Mouse (Mus musculus) hindbrain, embryonic 16.5 days (tissue): ENCODE results near the gene Rabep2. TPM values are rescaled to one million over a fixed set of nuclear protein-coding genes. Genes with fewer than 3 reads are reported as not detected.
"Not testable (repeated sequence)": the region's sequence is repeated elsewhere in the genome, so short reads cannot be mapped to it uniquely, and the experiment has no call there.

Experiments
- ATAC-seq: fragments of 200-750 bp; cut with Nextera tagmentation; 2 replicates; pipeline ENCODE4 v1.8.0; 2017; ENCODE audit warnings: moderate TSS enrichment, moderate library complexity
- H3K27ac ChIP-seq: fragments of 300-500 bp; sonication (generic); 2 replicates; pipeline ENCODE4 v1.5.1; 2014; ENCODE audit warnings: low read depth, mild to moderate bottlenecking, control low read depth, low read length, moderate library complexity
- H3K27me3 ChIP-seq: fragments of 300-500 bp; sonication (generic); replicated peaks from 2 replicates; pipeline ENCODE4 v1.6.1; 2014; ENCODE audit warnings: low read length; ENCODE audit not compliant: control insufficient read depth, insufficient read depth
- H3K36me3 ChIP-seq: fragments of 300-500 bp; sonication (generic); 2 replicates; pipeline ENCODE4 v1.6.1; 2014; ENCODE audit warnings: mild to moderate bottlenecking, low read length, moderate library complexity, mixed read lengths; ENCODE audit not compliant: control insufficient read depth, insufficient read depth
- H3K4me1 ChIP-seq: fragments of 300-500 bp; sonication (generic); 2 replicates; pipeline ENCODE4 v1.6.1; 2014; ENCODE audit warnings: low read depth, low read length; ENCODE audit not compliant: control insufficient read depth, insufficient read depth
- H3K4me2 ChIP-seq: fragments of 300-500 bp; sonication (generic); 2 replicates; pipeline ENCODE4 v1.6.1; 2014; ENCODE audit warnings: mild to moderate bottlenecking, low read length, control low read depth, moderate library complexity
- H3K4me3 ChIP-seq: fragments of 300-500 bp; sonication (generic); 2 replicates; pipeline ENCODE4 v1.5.1; 2014; ENCODE audit warnings: mild to moderate bottlenecking, low read length, control low read depth, moderate library complexity
- H3K9ac ChIP-seq: fragments of 300-500 bp; sonication (generic); 2 replicates; pipeline ENCODE4 v1.6.1; 2014; ENCODE audit warnings: low read depth, mild to moderate bottlenecking, control low read depth, low read length, moderate library complexity
- H3K9me3 ChIP-seq: fragments of 300-500 bp; sonication (generic); 2 replicates; pipeline ENCODE4 v1.6.1; 2014; ENCODE audit warnings: mild to moderate bottlenecking, low read length, moderate library complexity; ENCODE audit not compliant: control insufficient read depth
- WGBS: fragments of 180-500 bp; shearing (Covaris S2); extraction: QIAGEN DNeasy Blood & Tissue Kit; methylation state at CpG from one replicate; pipeline ENCODE4 v1.1.7; 2014; 5-methylcytosine and 5-hydroxymethylcytosine counted together
- polyA plus RNA-seq: library from polyadenylated mRNA; unstranded; fragments of >200 nt; fragmentation: Nextera tagmentation; extraction: Ambion mirVana; gene quantifications from 2 replicates; pipeline ENCODE4 v1.2.1, GENCODE M21; 2015

Rabep2 gene
- polyA plus RNA-seq, 1 experiment from 2014 or later = 23.1 TPM

DNA sequence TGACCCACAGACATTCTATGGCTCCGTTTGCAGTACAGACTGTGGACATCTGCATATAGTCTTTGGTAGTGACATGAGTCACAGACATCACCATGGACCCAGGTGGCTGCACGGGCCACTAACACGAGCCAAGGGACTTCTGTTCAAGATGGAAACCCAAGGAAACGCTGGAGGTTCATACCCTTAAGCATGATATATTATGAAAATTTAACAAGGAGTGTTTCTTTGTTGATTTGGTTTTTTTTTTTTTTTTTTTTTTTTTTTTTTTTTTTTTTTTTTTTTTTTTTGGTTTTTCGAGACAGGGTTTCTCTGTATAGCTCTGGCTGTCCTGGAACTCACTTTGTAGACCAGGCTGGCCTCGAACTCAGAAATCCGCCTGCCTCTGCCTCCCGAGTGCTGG is 26.0 kb upstream of the Rabep2 start:
- not testable (repeated sequence) for H3K36me3 ChIP-seq, H3K9me3 ChIP-seq, H3K4me2 ChIP-seq, H3K27me3 ChIP-seq, H3K4me1 ChIP-seq, H3K27ac ChIP-seq, H3K9ac ChIP-seq, ATAC-seq, H3K4me3 ChIP-seq
- 77% methylated on average over 7 of the region's 8 CpGs for WGBS

DNA sequence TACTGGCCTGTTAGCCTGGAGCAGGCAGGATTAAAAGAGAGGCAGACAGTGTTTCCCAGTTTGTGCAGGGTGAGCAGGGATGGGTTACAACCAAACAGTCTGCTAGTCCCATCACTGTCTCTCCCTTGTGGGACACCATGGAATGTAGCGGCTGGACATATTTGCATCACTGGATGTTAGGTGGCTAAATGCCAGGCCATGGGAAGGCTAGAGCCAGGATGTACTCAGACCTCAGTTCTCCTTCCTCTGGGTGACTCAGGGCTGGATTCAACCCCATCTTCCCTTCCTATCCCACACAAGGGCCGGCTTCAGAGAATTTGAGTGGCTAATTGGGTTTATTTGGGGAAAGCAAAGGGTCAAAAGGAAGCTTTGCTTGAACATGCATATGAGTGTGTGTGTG is 19.9 kb upstream of the Rabep2 start:
- Histone ChIP-seq H3K4me3 (no peak overlapping the region), H3K4me1 (no peaks in the 10 kb centered on the region), H3K9ac (no peak overlapping the region), H3K27ac (no peak overlapping the region), H3K27me3 (no peaks in the 10 kb centered on the region), H3K9me3 (no peaks in the 10 kb centered on the region), H3K4me2 (no peak overlapping the region), H3K36me3 (no peaks in the 10 kb centered on the region)
- ATAC-seq = no peak
- 96% methylated on average over 2 of the region's 2 CpGs for WGBS

GRCm38 (mm10) chr7:126411061-126411460 is 17.5 kb upstream of the Rabep2 start:
- Histone ChIP-seq H3K36me3 (no peaks in the 10 kb centered on the region), H3K9ac (no peak overlapping the region), H3K9me3 (no peaks in the 10 kb centered on the region), H3K27me3 (no peaks in the 10 kb centered on the region), H3K27ac (no peak overlapping the region), H3K4me3 (no peak overlapping the region), H3K4me2 (no peak overlapping the region), H3K4me1 (no peaks in the 10 kb centered on the region)
- no peak for ATAC-seq
- 92% methylated on average over 4 of the region's 4 CpGs for WGBS

- WGBS = 92% methylated on average over 6 of the region's 6 CpGs
- no peak within 1 kb of the TSS for H3K4me2 ChIP-seq
- no peak within 1 kb of the TSS for H3K9ac ChIP-seq
- H3K4me1 ChIP-seq = no peaks in the 10 kb centered on the region
- no peaks in the 10 kb centered on the region for H3K9me3 ChIP-seq
- no peaks in the 10 kb centered on the region for H3K27me3 ChIP-seq
- ATAC-seq = no peak
- H3K36me3 ChIP-seq = no peaks in the 10 kb centered on the region
- H3K4me3 ChIP-seq = no peak within 1 kb of the TSS
- H3K27ac ChIP-seq = no peak within 1 kb of the TSS
Measured at GRCm38 (mm10) chr7:126414725-126415124, 13.8 kb upstream of the Rabep2 start, which contains the start of gene Cd19. Cd19 (minus strand) TSS chr7:126414889.

DNA sequence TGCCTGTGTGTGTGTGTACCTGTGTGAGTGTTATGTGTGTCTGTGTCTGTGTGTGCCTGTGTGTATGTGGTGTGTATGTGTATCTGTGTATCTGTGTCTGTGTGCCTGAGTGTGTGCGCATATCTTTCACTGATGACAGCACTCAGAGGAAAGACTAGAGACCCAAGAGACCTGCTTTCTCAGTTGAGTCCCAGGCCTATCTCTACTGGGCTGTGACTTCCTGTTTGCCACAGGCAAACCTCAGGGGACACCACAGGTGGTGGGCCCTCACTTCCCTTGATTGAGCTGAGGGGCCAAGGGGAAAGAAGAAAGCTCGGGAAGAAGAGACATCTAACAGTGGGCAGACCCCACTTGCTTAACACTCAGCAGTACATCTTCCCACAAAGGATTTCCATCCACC is 11.9 kb upstream of the Rabep2 start:
- H3K9ac ChIP-seq = no peak overlapping the region
- no peak for ATAC-seq
- H3K27ac ChIP-seq = no peak overlapping the region
- H3K4me3 ChIP-seq = no peak overlapping the region
- H3K9me3 ChIP-seq = no peaks in the 10 kb centered on the region
- no peaks in the 10 kb centered on the region for H3K27me3 ChIP-seq
- H3K36me3 ChIP-seq = no peaks in the 10 kb centered on the region
- 57% methylated on average over 2 of the region's 2 CpGs for WGBS
- H3K4me2 ChIP-seq = no peak overlapping the region
- no peaks in the 10 kb centered on the region for H3K4me1 ChIP-seq

- no peak overlapping the region for H3K4me3 ChIP-seq
- no peaks in the 10 kb centered on the region for H3K27me3 ChIP-seq
- WGBS = 17% methylated on average over 8 of the region's 8 CpGs
- no peaks in the 10 kb centered on the region for H3K9me3 ChIP-seq
- no peaks in the 10 kb centered on the region for H3K4me1 ChIP-seq
- no peak for ATAC-seq
- H3K4me2 ChIP-seq = no peak overlapping the region
- no peak overlapping the region for H3K9ac ChIP-seq
- H3K36me3 ChIP-seq = no peaks in the 10 kb centered on the region
- no peak overlapping the region for H3K27ac ChIP-seq
Measured at GRCm38 (mm10) chr7:126417045-126417444, 11.5 kb upstream of the Rabep2 start.

DNA sequence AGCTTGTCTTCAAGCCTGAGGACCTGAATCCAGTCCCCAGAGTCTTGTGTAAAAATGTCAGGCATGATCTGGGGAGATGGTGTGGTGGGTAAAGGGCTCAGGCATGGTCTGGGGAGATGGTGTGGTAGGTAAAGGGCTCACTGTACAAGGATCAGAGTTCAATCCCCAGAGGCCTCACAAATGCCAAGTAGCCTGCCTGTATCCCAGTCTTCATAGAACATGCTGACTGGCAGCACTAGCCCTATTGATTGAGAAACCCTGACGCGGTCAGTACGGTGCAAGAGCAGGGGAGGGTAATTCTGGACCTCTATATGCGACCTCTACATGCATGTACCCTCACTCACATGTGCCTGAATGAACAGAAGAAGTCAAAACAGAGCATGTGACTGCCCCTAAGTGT is 11.0 kb upstream of the Rabep2 start:
- no peaks in the 10 kb centered on the region for H3K27me3 ChIP-seq
- H3K4me3 ChIP-seq = no peak overlapping the region
- no peak overlapping the region for H3K4me2 ChIP-seq
- H3K36me3 ChIP-seq = no peaks in the 10 kb centered on the region
- H3K27ac ChIP-seq = no peak overlapping the region
- H3K4me1 ChIP-seq = no peaks in the 10 kb centered on the region
- no peak for ATAC-seq
- no peak overlapping the region for H3K9ac ChIP-seq
- no peaks in the 10 kb centered on the region for H3K9me3 ChIP-seq
- WGBS = 82% methylated on average over 4 of the region's 4 CpGs

- Histone ChIP-seq H3K9ac (no peak overlapping the region), H3K36me3 (no peaks in the 10 kb centered on the region), H3K27me3 (no peaks in the 10 kb centered on the region), H3K27ac (no peak overlapping the region), H3K9me3 (no peaks in the 10 kb centered on the region), H3K4me1 (no peaks in the 10 kb centered on the region), H3K4me2 (no peak overlapping the region), H3K4me3 (no peak overlapping the region)
- ATAC-seq = no peak
- WGBS = 74% methylated on average over 3 of the region's 3 CpGs
Measured at GRCm38 (mm10) chr7:126418496-126418895, 10.1 kb upstream of the Rabep2 start.

GRCm38 (mm10) chr7:126421756-126422155 is 6.8 kb upstream of the Rabep2 start:
- no peaks in the 10 kb centered on the region for H3K27me3 ChIP-seq
- no peak overlapping the region for H3K27ac ChIP-seq
- no peak overlapping the region for H3K4me2 ChIP-seq
- no peaks in the 10 kb centered on the region for H3K36me3 ChIP-seq
- H3K9me3 ChIP-seq = no peaks in the 10 kb centered on the region
- WGBS = 91% methylated on average over 5 of the region's 5 CpGs
- no peaks in the 10 kb centered on the region for H3K4me1 ChIP-seq
- no peak overlapping the region for H3K9ac ChIP-seq
- ATAC-seq = no peak
- no peak overlapping the region for H3K4me3 ChIP-seq

- Histone ChIP-seq H3K9ac (no peak overlapping the region), H3K27me3 (no peaks in the 10 kb centered on the region), H3K27ac (no peak overlapping the region), H3K9me3 (no peaks in the 10 kb centered on the region), H3K4me3 (no peak overlapping the region), H3K4me2 (no peak overlapping the region), H3K36me3 (no peaks in the 10 kb centered on the region), H3K4me1 (peaks cover 7% of the 10 kb centered on the region)
- ATAC-seq = no peak
- 93% methylated on average over 6 of the region's 6 CpGs for WGBS
Measured at GRCm38 (mm10) chr7:126424161-126424560, 4.4 kb upstream of the Rabep2 start.
